17 mouse cellular contexts compared by ENCODE assay signal in the genomic region with DNA sequence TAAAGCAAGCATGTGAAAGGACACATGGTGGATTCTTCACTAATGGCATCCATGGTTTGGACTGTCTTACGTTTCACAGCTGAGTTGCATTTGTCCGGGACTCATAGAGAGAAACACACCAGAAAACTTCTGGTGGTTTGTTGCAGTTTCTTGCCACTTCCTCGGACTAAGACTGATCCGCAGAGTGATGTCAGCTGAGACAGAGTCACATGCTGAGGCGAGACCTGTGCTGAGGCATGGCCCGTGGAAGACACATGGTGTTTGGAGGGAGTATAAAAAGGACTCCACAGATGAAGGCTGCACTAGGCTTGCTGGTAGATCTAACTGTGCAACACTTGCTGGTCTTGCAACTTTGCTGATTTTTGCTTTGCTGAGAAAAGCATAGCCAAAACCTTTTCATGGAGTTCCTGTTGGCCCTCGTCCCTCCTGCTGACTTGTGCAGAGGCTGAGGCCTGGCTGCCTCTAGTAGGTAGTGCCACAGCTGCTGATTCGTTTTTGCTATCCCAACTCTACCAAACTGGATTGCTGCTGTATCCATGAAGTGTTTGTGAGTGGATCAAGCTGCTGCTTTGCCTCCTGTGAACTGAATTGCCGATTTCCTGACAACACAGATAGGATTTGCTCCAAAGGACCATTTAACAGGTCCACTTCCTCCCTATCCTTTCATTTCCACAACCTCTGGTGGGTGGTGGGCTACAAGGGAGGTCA.
"Had no signal": no experiment of that assay in that cellular context is flagged by ENCODE, and none has a peak within 500 bp of the region (broad histone marks: within the 10 kb centered on the region; RNA-seq: fewer than 3 reads in every experiment).

No protein-coding gene starts in this region.

- H3K36me3 ChIP-seq: liver, embryonic 13.5 days; liver, embryonic 15.5 days; midbrain, embryonic 13.5 days; midbrain, embryonic 15.5 days; neural tube, embryonic 12.5 days; stomach, embryonic 15.5 days had no signal

- DNase-seq: liver; liver, embryonic 13.5 days; liver, postnatal 0 days; right cerebral cortex, postnatal 14 days; thymus, adult 2 months; thymus, postnatal 25 days; thymus, postnatal 4 days had no signal

- H3K27ac ChIP-seq: liver, embryonic 13.5 days; liver, embryonic 15.5 days; macrophage; midbrain, embryonic 13.5 days; midbrain, embryonic 15.5 days; neural tube, embryonic 12.5 days; stomach, embryonic 15.5 days; stomach, postnatal 0 days had no signal

- H3K27me3 ChIP-seq: liver, embryonic 13.5 days; liver, embryonic 15.5 days; megakaryocyte, embryonic 14.5 days; midbrain, embryonic 13.5 days; midbrain, embryonic 15.5 days; neural tube, embryonic 12.5 days; stomach, embryonic 15.5 days had no signal

- H3K4me3 ChIP-seq: liver, embryonic 13.5 days; liver, embryonic 15.5 days; megakaryocyte, embryonic 14.5 days; midbrain, embryonic 13.5 days; midbrain, embryonic 15.5 days; neural tube, embryonic 12.5 days; stomach, embryonic 15.5 days had no signal

- H3K9ac ChIP-seq: liver, embryonic 13.5 days; liver, embryonic 15.5 days; liver, postnatal 0 days; midbrain, embryonic 13.5 days; midbrain, embryonic 15.5 days; neural tube, embryonic 12.5 days; stomach, embryonic 15.5 days had no signal

- H3K4me1 ChIP-seq: megakaryocyte, embryonic 14.5 days; midbrain, embryonic 15.5 days; stomach, embryonic 15.5 days had no signal

- ATAC-seq: liver, postnatal 0 days; midbrain, embryonic 13.5 days; midbrain, embryonic 15.5 days had no signal

- H3K4me2 ChIP-seq: liver, embryonic 11.5 days; liver, embryonic 13.5 days; liver, embryonic 15.5 days; midbrain, embryonic 11.5 days; midbrain, embryonic 13.5 days; midbrain, embryonic 15.5 days; neural tube, embryonic 12.5 days; stomach, embryonic 15.5 days had no signal

- H3K9me3 ChIP-seq: liver, embryonic 13.5 days; liver, embryonic 15.5 days; midbrain, embryonic 13.5 days; midbrain, embryonic 15.5 days; neural tube, embryonic 12.5 days; stomach, embryonic 15.5 days had no signal
